Mouse (Mus musculus) hindbrain, embryonic 13.5 days (tissue): Measurements from ENCODE around the gene Dvl2. TPM values are rescaled to one million over a fixed set of nuclear protein-coding genes. Genes with fewer than 3 reads are reported as not detected.

Experiments
- ATAC-seq: fragments of 200-750 bp; cut with Nextera tagmentation; 2 replicates; pipeline ENCODE4 v1.8.0; 2017; ENCODE audit warnings: moderate TSS enrichment; ENCODE audit not compliant: low FRiP score
- H3K27ac ChIP-seq: fragments of 300-500 bp; sonication (generic); 2 replicates; pipeline ENCODE4 v1.5.1; 2015; ENCODE audit warnings: inconsistent platforms, mild to moderate bottlenecking, moderate library complexity
- H3K27me3 ChIP-seq: fragments of 300-500 bp; sonication (generic); 2 replicates; pipeline ENCODE4 v1.6.1; 2015; ENCODE audit warnings: mild to moderate bottlenecking, inconsistent platforms
- H3K36me3 ChIP-seq: fragments of 300-500 bp; sonication (generic); 2 replicates; pipeline ENCODE4 v1.6.1; 2015; ENCODE audit warnings: mild to moderate bottlenecking, inconsistent platforms
- H3K4me1 ChIP-seq: fragments of 300-500 bp; sonication (generic); replicated peaks from 2 replicates; pipeline ENCODE4 v1.6.1; 2015; ENCODE audit warnings: inconsistent platforms
- H3K4me2 ChIP-seq: fragments of 300-500 bp; sonication (generic); 2 replicates; pipeline ENCODE4 v1.6.1; 2015; ENCODE audit warnings: inconsistent platforms, mild to moderate bottlenecking, moderate library complexity
- H3K4me3 ChIP-seq: fragments of 300-500 bp; sonication (generic); 2 replicates; pipeline ENCODE4 v1.5.1; 2015; ENCODE audit warnings: mild to moderate bottlenecking, inconsistent platforms
- H3K9ac ChIP-seq: fragments of 300-500 bp; sonication (generic); 2 replicates; pipeline ENCODE4 v1.6.1; 2015; ENCODE audit warnings: mild to moderate bottlenecking, inconsistent platforms
- H3K9me3 ChIP-seq: fragments of 300-500 bp; sonication (generic); 2 replicates; pipeline ENCODE4 v1.6.1; 2016; ENCODE audit warnings: inconsistent platforms
- WGBS: fragments of 180-500 bp; shearing (Covaris S2); methylation state at CpG from one replicate; pipeline ENCODE4 v1.1.7; 2015; 5-methylcytosine and 5-hydroxymethylcytosine counted together
- polyA plus RNA-seq: library from polyadenylated mRNA; unstranded; fragments of >200 nt; fragmentation: Nextera tagmentation; extraction: Ambion mirVana; gene quantifications from 2 replicates; pipeline ENCODE4 v1.2.1, GENCODE M21; 2015

Dvl2 gene
- polyA plus RNA-seq, 1 experiment from 2014 or later: 28.6 TPM

- WGBS: 92% methylated on average over 27 of the region's 27 CpGs
- Histone ChIP-seq H3K4me3 (peak overlapping the region; percentile 91), H3K27ac (no peak overlapping the region; the same call in 1 of the 2 replicates), H3K27me3 (no peaks in the 10 kb centered on the region), H3K9me3 (no peaks in the 10 kb centered on the region), H3K4me2 (peak overlapping the region; percentile 71; the same call in 1 of the 2 replicates), H3K36me3 (peaks cover 34% of the 10 kb centered on the region), H3K9ac (0 out of 2 replicates have a peak overlapping the region, but pooled peaks have one; percentile 13), H3K4me1 (peaks cover 63% of the 10 kb centered on the region)
- no peak for ATAC-seq
These were observed 1.6 kb upstream of the Dvl2 start for GRCm38 (mm10) chr11:69998567-69999491.

- H3K4me1 ChIP-seq: peaks cover 63% of the 10 kb centered on the region
- H3K4me3 ChIP-seq: peak overlapping the region; percentile 15
- no peak for ATAC-seq
- H3K36me3 ChIP-seq: peaks cover 27% of the 10 kb centered on the region
- no peaks in the 10 kb centered on the region for H3K27me3 ChIP-seq
- peak overlapping the region; percentile 85; the same call in 1 of the 2 replicates for H3K4me2 ChIP-seq
- peak overlapping the region; percentile 97 for H3K27ac ChIP-seq
- 84% methylated on average over 8 of the region's 8 CpGs for WGBS
- H3K9ac ChIP-seq: no peak overlapping the region
- no peaks in the 10 kb centered on the region for H3K9me3 ChIP-seq
These were observed 729 bp upstream of the Dvl2 start for GRCm38 (mm10) chr11:69999666-70000065.

GRCm38 (mm10) chr11:70001159-70001558 lies 764 bp downstream of the Dvl2 start:
- H3K27ac ChIP-seq: peak overlapping the region; percentile 97
- ATAC-seq: no peak
- peak overlapping the region; percentile 85 for H3K4me2 ChIP-seq
- peak overlapping the region; percentile 89 for H3K9ac ChIP-seq
- peaks cover 65% of the 10 kb centered on the region for H3K4me1 ChIP-seq
- H3K4me3 ChIP-seq: peak overlapping the region; percentile 77
- no peaks in the 10 kb centered on the region for H3K27me3 ChIP-seq
- WGBS: 13% methylated on average over 8 of the region's 8 CpGs
- H3K36me3 ChIP-seq: peaks cover 41% of the 10 kb centered on the region
- no peaks in the 10 kb centered on the region for H3K9me3 ChIP-seq

- no peak overlapping the region for H3K9ac ChIP-seq
- H3K36me3 ChIP-seq: peaks cover 48% of the 10 kb centered on the region
- H3K9me3 ChIP-seq: no peaks in the 10 kb centered on the region
- H3K4me1 ChIP-seq: peaks cover 65% of the 10 kb centered on the region
- peak overlapping the region; percentile 77 for H3K4me3 ChIP-seq
- H3K27me3 ChIP-seq: no peaks in the 10 kb centered on the region
- no peak overlapping the region for H3K27ac ChIP-seq
- ATAC-seq: no peak
- peak overlapping the region; percentile 85 for H3K4me2 ChIP-seq
These were observed 1.5 kb downstream of the Dvl2 start for GRCm38 (mm10) chr11:70001865-70002264.

GRCm38 (mm10) chr11:70002471-70002870 lies 2.1 kb downstream of the Dvl2 start:
- no peaks in the 10 kb centered on the region for H3K27me3 ChIP-seq
- H3K4me3 ChIP-seq: peak overlapping the region; percentile 77
- peaks cover 62% of the 10 kb centered on the region for H3K4me1 ChIP-seq
- no peak overlapping the region for H3K27ac ChIP-seq
- 92% methylated on average over 2 of the region's 2 CpGs for WGBS
- no peak for ATAC-seq
- peak overlapping the region; percentile 85 for H3K4me2 ChIP-seq
- H3K9ac ChIP-seq: peak overlapping the region; percentile 57; the same call in 1 of the 2 replicates
- H3K36me3 ChIP-seq: peaks cover 54% of the 10 kb centered on the region
- no peaks in the 10 kb centered on the region for H3K9me3 ChIP-seq

GRCm38 (mm10) chr11:70005521-70005920 lies 5.1 kb downstream of the Dvl2 start:
- WGBS: 56% methylated on average over 5 of the region's 5 CpGs
- no peak overlapping the region for H3K9ac ChIP-seq
- no peak overlapping the region for H3K4me3 ChIP-seq
- no peaks in the 10 kb centered on the region for H3K27me3 ChIP-seq
- peaks cover 39% of the 10 kb centered on the region for H3K4me1 ChIP-seq
- H3K9me3 ChIP-seq: no peaks in the 10 kb centered on the region
- H3K36me3 ChIP-seq: peaks cover 63% of the 10 kb centered on the region
- H3K27ac ChIP-seq: no peak overlapping the region
- no peak for ATAC-seq
- no peak overlapping the region for H3K4me2 ChIP-seq

GRCm38 (mm10) chr11:70010033-70010432 lies 9.6 kb downstream of the Dvl2 start:
- no peaks in the 10 kb centered on the region for H3K9me3 ChIP-seq
- no peak for ATAC-seq
- H3K27ac ChIP-seq: no peak overlapping the region
- peaks cover 88% of the 10 kb centered on the region for H3K36me3 ChIP-seq
- no peak overlapping the region for H3K9ac ChIP-seq
- no peak overlapping the region for H3K4me2 ChIP-seq
- no peak overlapping the region for H3K4me3 ChIP-seq
- H3K4me1 ChIP-seq: peaks cover 19% of the 10 kb centered on the region
- 89% methylated on average over 6 of the region's 6 CpGs for WGBS
- no peaks in the 10 kb centered on the region for H3K27me3 ChIP-seq

GRCm38 (mm10) chr11:70010548-70010947 lies 10.2 kb downstream of the Dvl2 start:
- no peaks in the 10 kb centered on the region for H3K9me3 ChIP-seq
- no peak overlapping the region for H3K9ac ChIP-seq
- H3K4me1 ChIP-seq: peaks cover 20% of the 10 kb centered on the region
- H3K36me3 ChIP-seq: peaks cover 83% of the 10 kb centered on the region
- H3K27me3 ChIP-seq: no peaks in the 10 kb centered on the region
- H3K4me2 ChIP-seq: no peak overlapping the region
- H3K4me3 ChIP-seq: no peak overlapping the region
- H3K27ac ChIP-seq: no peak overlapping the region
- 94% methylated on average over 12 of the region's 12 CpGs for WGBS
- ATAC-seq: no peak

- Histone ChIP-seq H3K4me1 (peaks cover 20% of the 10 kb centered on the region), H3K27me3 (no peaks in the 10 kb centered on the region), H3K4me3 (no peak overlapping the region), H3K9me3 (no peaks in the 10 kb centered on the region), H3K9ac (no peak overlapping the region), H3K4me2 (no peak overlapping the region), H3K27ac (no peak overlapping the region), H3K36me3 (peaks cover 79% of the 10 kb centered on the region)
- WGBS: 79% methylated on average over 10 of the region's 10 CpGs
- ATAC-seq: no peak
These were observed 10.6 kb downstream of the Dvl2 start for GRCm38 (mm10) chr11:70010961-70011360.

GRCm38 (mm10) chr11:70012931-70013330 lies 12.5 kb downstream of the Dvl2 start:
- peaks cover 59% of the 10 kb centered on the region for H3K36me3 ChIP-seq

GRCm38 (mm10) chr11:70013408-70013807 lies 13.0 kb downstream of the Dvl2 start:
- no peak for ATAC-seq
- H3K9me3 ChIP-seq: no peaks in the 10 kb centered on the region
- H3K9ac ChIP-seq: peak overlapping the region; percentile 14; the same call in 1 of the 2 replicates
- H3K27ac ChIP-seq: no peak overlapping the region
- H3K4me2 ChIP-seq: no peak overlapping the region
- peaks cover 35% of the 10 kb centered on the region for H3K4me1 ChIP-seq
- 90% methylated on average over 3 of the region's 3 CpGs for WGBS
- no peaks in the 10 kb centered on the region for H3K27me3 ChIP-seq
- H3K36me3 ChIP-seq: peaks cover 55% of the 10 kb centered on the region
- H3K4me3 ChIP-seq: no peak overlapping the region

More at GRCm38 (mm10) chr11:70012931-70013330, 12.5 kb downstream of the Dvl2 start:
- ATAC-seq: no peak
- Histone ChIP-seq H3K9ac (no peak overlapping the region), H3K27me3 (no peaks in the 10 kb centered on the region), H3K4me3 (no peak overlapping the region), H3K27ac (no peak overlapping the region), H3K9me3 (no peaks in the 10 kb centered on the region), H3K4me1 (peaks cover 33% of the 10 kb centered on the region), H3K4me2 (no peak overlapping the region)
- 83% methylated on average over 9 of the region's 9 CpGs for WGBS

- H3K27ac ChIP-seq: peak overlapping the region; percentile 82; the same call in 1 of the 2 replicates
- ATAC-seq: no peak
- peaks cover 48% of the 10 kb centered on the region for H3K36me3 ChIP-seq
- H3K4me3 ChIP-seq: peak overlapping the region; percentile 62; the same call in 1 of the 2 replicates
- no peaks in the 10 kb centered on the region for H3K9me3 ChIP-seq
- H3K27me3 ChIP-seq: no peaks in the 10 kb centered on the region
- H3K4me2 ChIP-seq: 0 out of 2 replicates have a peak overlapping the region, but pooled peaks have one; percentile 90
- 62% methylated on average over 5 of the region's 5 CpGs for WGBS
- H3K9ac ChIP-seq: peak overlapping the region; percentile 14; the same call in 1 of the 2 replicates
- H3K4me1 ChIP-seq: peaks cover 40% of the 10 kb centered on the region
These were observed 13.7 kb downstream of the Dvl2 start for GRCm38 (mm10) chr11:70014051-70014450.
